Mouse (Mus musculus): ENCODE measurements at regions not wholly inside any gene's neighbourhood (a gene's known extent, or its start where the extent isn't known, plus 50 kb on each side); places are given as distances from the start of the nearest gene placed in this dataset.

DNA sequence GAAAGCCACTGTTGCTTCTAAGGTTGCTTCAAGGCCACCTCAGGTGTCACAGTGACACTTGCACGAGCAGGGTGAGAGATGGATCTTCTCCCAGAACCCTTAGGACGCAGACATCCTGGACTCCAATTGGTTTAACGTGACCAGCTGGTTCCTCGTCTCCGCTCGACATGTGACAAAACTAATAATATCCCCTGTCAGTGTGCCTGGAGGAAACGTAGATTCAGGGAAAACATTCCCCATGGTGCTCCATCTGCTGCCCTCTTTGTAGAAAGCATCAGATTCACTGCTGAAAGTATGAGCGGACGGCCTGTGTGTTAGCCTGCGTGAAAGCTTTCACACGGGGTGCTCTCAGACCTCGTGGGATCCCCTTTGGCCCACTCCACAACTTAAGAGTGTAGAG is 390.0 kb upstream of the Slc35b3 start:
- no peak overlapping the region for H3K4me3 ChIP-seq (replicated peaks; ENCODE audit: insufficient read depth, low read depth, low read length)

DNA sequence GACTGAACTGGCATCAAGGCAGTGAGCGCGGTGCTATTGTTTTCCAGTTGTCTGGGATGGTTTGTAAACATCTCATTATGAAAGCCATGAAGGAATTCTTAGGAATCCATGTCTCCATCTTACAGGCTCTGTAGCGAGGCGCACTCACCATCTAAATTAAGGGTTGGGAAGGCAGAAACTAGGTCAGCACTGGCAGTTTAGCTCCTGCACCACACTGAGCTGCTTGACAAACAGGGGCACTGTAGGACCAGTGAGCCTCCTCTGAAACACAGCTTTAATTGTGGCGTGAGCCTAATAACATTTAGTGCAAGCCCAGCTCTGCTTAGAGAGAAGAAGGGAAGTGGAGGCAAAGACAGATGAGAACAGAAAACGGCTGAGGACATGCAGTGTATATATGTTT is 387.1 kb upstream of the Slc35b3 start:
- peak overlapping the region; percentile 54 for H3K27ac ChIP-seq (ENCODE audit: insufficient read depth, low read length)
- H3K4me3 ChIP-seq (replicated peaks; ENCODE audit: insufficient read depth, low read depth, low read length): no peak overlapping the region
- H3K27me3 ChIP-seq (ENCODE audit: control insufficient read depth, insufficient read depth, low read length): no peaks in the 10 kb centered on the region
- WGBS: 41% methylated on average over 6 of the region's 6 CpGs
- TF ChIP-seq CTCF (IDR thresholded peaks at IDR 0.05; ENCODE audit: borderline replicate concordance, insufficient read depth, low read depth, low read length) (no peak), POLR2A (IDR thresholded peaks at IDR 0.05; ENCODE audit: borderline replicate concordance, insufficient read depth, low read length) (no peak)
- DNase-seq: peak; percentile 55 to 71
- H3K4me1 ChIP-seq (ENCODE audit: control insufficient read depth, insufficient read depth, low read length): peaks cover 18% of the 10 kb centered on the region; the same call in 1 of the 2 replicates

More for the DNA sequence above, 390.0 kb upstream of the Slc35b3 start:
- Histone ChIP-seq H3K4me1 (ENCODE audit: control insufficient read depth, insufficient read depth, low read length) (peaks cover 18% of the 10 kb centered on the region; the same call in 1 of the 2 replicates), H3K27ac (ENCODE audit: insufficient read depth, low read length) (peak overlapping the region; percentile 55), H3K27me3 (ENCODE audit: control insufficient read depth, insufficient read depth, low read length) (no peaks in the 10 kb centered on the region)
- TF ChIP-seq CTCF (IDR thresholded peaks at IDR 0.05; ENCODE audit: borderline replicate concordance, insufficient read depth, low read depth, low read length): no peak; the same call in 1 of the 2 replicates
- TF ChIP-seq POLR2A (IDR thresholded peaks at IDR 0.05; ENCODE audit: borderline replicate concordance, insufficient read depth, low read length): no peak
- peak; percentile 84 to 95 for DNase-seq
- WGBS: 3% methylated on average over 12 of the region's 12 CpGs

DNA sequence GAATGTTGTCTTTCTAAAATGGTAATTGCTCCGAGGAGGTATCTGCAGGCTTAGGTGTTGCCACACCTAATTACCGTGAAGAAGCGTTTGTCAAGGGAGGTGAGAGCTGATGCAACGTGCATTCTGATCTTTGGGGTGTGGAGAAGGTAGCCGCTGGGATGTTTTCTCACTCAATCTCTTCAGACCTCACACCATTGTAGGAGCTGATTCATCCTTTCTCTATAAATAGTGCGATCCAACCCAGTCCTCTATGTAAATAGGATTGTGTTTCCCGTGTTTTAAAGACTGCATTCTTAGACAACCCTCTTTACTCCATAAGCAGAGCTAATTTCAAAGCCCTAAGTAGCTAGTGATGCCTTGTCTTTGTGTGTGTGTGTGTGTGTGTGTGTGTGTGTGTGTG is 374.2 kb upstream of the Slc35b3 start:
- Histone ChIP-seq H3K27me3 (ENCODE audit: control insufficient read depth, insufficient read depth, low read length) (no peaks in the 10 kb centered on the region), H3K27ac (ENCODE audit: insufficient read depth, low read length) (no peak overlapping the region), H3K4me1 (ENCODE audit: control insufficient read depth, insufficient read depth, low read length) (no peaks in the 10 kb centered on the region), H3K4me3 (replicated peaks; ENCODE audit: insufficient read depth, low read depth, low read length) (no peak overlapping the region)
- TF ChIP-seq CTCF (IDR thresholded peaks at IDR 0.05; ENCODE audit: borderline replicate concordance, insufficient read depth, low read depth, low read length) (no peak), POLR2A (IDR thresholded peaks at IDR 0.05; ENCODE audit: borderline replicate concordance, insufficient read depth, low read length) (no peak)
- WGBS: 84% methylated on average over 7 of the region's 7 CpGs
- DNase-seq: no peak

DNA sequence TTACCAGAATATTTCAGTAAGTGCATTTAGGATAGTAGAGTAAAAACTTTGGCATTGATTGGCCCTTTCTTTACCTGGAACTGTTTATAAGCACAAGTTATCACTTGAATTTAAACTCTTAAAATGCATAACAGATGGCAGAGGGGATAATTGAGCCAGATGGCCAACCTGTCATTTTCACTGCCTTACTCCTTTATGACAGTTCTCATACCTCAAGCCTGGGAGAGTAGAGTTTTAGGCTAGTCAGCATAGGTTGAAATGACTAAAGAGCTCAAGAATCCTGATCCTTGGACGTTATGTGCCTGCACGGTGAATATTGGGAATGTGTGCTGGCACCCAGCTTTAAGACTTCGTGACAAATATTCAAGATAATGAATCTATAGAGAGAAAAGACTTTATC is 369.1 kb upstream of the Slc35b3 start:
- 23% methylated on average over 3 of the region's 3 CpGs for WGBS
- Histone ChIP-seq H3K27me3 (ENCODE audit: control insufficient read depth, insufficient read depth, low read length) (no peaks in the 10 kb centered on the region), H3K4me3 (replicated peaks; ENCODE audit: insufficient read depth, low read depth, low read length) (no peak overlapping the region), H3K27ac (ENCODE audit: insufficient read depth, low read length) (no peak overlapping the region), H3K4me1 (ENCODE audit: control insufficient read depth, insufficient read depth, low read length) (no peaks in the 10 kb centered on the region)
- TF ChIP-seq CTCF (IDR thresholded peaks at IDR 0.05; ENCODE audit: borderline replicate concordance, insufficient read depth, low read depth, low read length): no peak
- no peak for TF ChIP-seq POLR2A (IDR thresholded peaks at IDR 0.05; ENCODE audit: borderline replicate concordance, insufficient read depth, low read length)
- DNase-seq: peak in 1 of 2 experiments; percentile 60

DNA sequence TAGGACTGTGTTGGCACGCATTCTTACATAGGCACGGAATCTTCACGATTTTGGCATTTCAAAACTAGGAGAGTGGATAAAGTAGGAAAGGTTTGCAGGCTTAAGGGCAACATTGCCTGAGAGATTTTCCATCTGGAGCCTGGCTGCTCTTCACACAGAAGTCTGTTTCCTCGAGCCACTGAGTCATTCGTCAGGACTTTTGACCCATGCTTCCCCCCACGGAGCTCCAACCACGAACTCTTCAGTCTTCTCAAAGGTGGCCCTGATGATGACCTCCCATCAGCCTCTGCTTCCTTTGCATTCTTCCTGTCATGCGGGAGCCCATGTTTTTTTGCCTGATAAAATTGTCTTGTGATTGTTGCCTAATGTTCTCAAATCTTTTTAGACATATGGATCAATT is 365.5 kb upstream of the Slc35b3 start:
- WGBS: 81% methylated on average over 8 of the region's 8 CpGs
- Histone ChIP-seq H3K27me3 (ENCODE audit: control insufficient read depth, insufficient read depth, low read length) (no peaks in the 10 kb centered on the region), H3K4me3 (replicated peaks; ENCODE audit: insufficient read depth, low read depth, low read length) (no peak overlapping the region), H3K4me1 (ENCODE audit: control insufficient read depth, insufficient read depth, low read length) (no peaks in the 10 kb centered on the region), H3K27ac (ENCODE audit: insufficient read depth, low read length) (no peak overlapping the region)
- no peak for DNase-seq
- TF ChIP-seq POLR2A (IDR thresholded peaks at IDR 0.05; ENCODE audit: borderline replicate concordance, insufficient read depth, low read length) (no peak), CTCF (IDR thresholded peaks at IDR 0.05; ENCODE audit: borderline replicate concordance, insufficient read depth, low read depth, low read length) (no peak)

DNA sequence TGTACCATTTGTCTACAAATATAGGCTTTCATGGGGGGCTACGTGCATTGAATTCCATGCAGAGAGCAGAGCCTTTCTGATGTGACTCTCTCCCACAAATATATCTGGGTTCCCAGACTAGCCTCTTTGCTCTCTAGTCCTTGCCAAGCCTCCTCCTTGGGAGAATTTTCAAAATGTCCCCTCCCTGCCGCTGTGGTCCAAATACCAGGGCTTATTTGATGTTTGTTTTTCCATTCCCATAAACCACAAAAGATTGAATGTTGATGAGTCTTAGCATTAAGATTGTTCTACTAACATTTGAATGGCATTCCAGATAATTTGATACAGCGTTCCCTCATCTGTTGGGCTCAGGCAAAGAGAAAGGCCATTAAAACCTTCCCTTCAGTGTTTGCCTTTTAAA is 360.4 kb upstream of the Slc35b3 start:
- 95% methylated on average over 3 of the region's 3 CpGs for WGBS

DNA sequence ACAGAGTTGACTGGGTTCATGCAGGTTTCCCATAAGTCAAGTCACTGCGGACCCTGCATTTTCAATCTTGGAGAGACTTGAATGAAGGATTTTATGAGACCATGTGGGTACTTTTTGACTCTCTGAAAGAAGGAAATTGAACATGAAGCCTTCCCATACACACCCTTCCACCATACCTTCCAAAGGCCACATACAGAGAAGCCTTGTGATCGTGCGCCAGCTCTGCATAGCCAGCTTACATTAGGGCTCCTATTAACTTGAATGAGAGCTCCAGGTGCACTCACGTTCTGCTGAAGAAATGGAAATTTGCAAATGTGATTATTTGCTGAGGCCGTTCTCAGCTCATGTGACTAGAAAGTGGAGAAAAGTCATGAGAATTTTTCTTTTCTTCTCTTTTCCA is 349.1 kb upstream of the Slc35b3 start:
- no peak for TF ChIP-seq CTCF (IDR thresholded peaks at IDR 0.05; ENCODE audit: borderline replicate concordance, insufficient read depth, low read depth, low read length)
- TF ChIP-seq POLR2A (IDR thresholded peaks at IDR 0.05; ENCODE audit: borderline replicate concordance, insufficient read depth, low read length): no peak
- WGBS: 95% methylated on average over 5 of the region's 5 CpGs
- no peaks in the 10 kb centered on the region for H3K27me3 ChIP-seq (ENCODE audit: control insufficient read depth, insufficient read depth, low read length)
- no peak overlapping the region for H3K4me3 ChIP-seq (replicated peaks; ENCODE audit: insufficient read depth, low read depth, low read length)
- no peaks in the 10 kb centered on the region for H3K4me1 ChIP-seq (ENCODE audit: control insufficient read depth, insufficient read depth, low read length)
- no peak overlapping the region for H3K27ac ChIP-seq (ENCODE audit: insufficient read depth, low read length)
- no peak for DNase-seq

More for the DNA sequence above, 360.4 kb upstream of the Slc35b3 start:
- Histone ChIP-seq H3K4me1 (ENCODE audit: control insufficient read depth, insufficient read depth, low read length) (no peaks in the 10 kb centered on the region), H3K4me3 (replicated peaks; ENCODE audit: insufficient read depth, low read depth, low read length) (no peak overlapping the region), H3K27me3 (ENCODE audit: control insufficient read depth, insufficient read depth, low read length) (no peaks in the 10 kb centered on the region), H3K27ac (ENCODE audit: insufficient read depth, low read length) (no peak overlapping the region)
- no peak for DNase-seq
- TF ChIP-seq POLR2A (IDR thresholded peaks at IDR 0.05; ENCODE audit: borderline replicate concordance, insufficient read depth, low read length): no peak
- no peak for TF ChIP-seq CTCF (IDR thresholded peaks at IDR 0.05; ENCODE audit: borderline replicate concordance, insufficient read depth, low read depth, low read length)

DNA sequence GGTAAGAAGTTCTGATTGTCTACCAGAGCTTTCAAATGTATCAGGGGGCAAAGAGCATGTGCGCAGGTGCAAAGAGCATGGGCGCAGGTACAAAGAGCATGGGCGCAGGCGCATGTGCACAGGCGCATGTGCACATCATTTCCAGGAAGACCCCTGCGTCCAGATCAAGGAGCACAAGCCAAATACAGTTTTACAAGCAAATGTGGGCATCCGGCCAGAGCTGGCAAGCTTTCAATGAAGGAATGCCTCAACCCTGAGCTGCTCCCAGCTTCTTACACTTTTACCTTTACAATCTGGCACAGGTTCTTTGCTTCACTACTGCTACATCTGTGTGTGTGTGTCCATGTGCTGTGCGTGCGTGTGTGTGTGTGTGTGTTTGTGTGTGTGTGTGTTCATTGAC is 347.2 kb upstream of the Slc35b3 start:
- Histone ChIP-seq H3K4me1 (ENCODE audit: control insufficient read depth, insufficient read depth, low read length) (no peaks in the 10 kb centered on the region), H3K27me3 (ENCODE audit: control insufficient read depth, insufficient read depth, low read length) (no peaks in the 10 kb centered on the region), H3K4me3 (replicated peaks; ENCODE audit: insufficient read depth, low read depth, low read length) (no peak overlapping the region), H3K27ac (ENCODE audit: insufficient read depth, low read length) (no peak overlapping the region)
- DNase-seq: no peak
- TF ChIP-seq CTCF (IDR thresholded peaks at IDR 0.05; ENCODE audit: borderline replicate concordance, insufficient read depth, low read depth, low read length) (no peak), POLR2A (IDR thresholded peaks at IDR 0.05; ENCODE audit: borderline replicate concordance, insufficient read depth, low read length) (no peak)
- WGBS: 42% methylated on average over 9 of the region's 9 CpGs
